Mouse (Mus musculus) lung, adult 2 months (tissue): ENCODE measurements around the gene Mdm2. TPM values are rescaled to one million over a fixed set of nuclear protein-coding genes. Genes with fewer than 3 reads are reported as not detected.

ENCODE experiments used
- DNase-seq: peaks from one replicate; pipeline ENCODE4 v3.0.0; 2022
- H3K4me1 ChIP-seq: fragments of 200-500 bp; 2 replicates; pipeline ENCODE4 v1.6.1; 2011; ENCODE audit warnings: low read length; ENCODE audit not compliant: control insufficient read depth, insufficient read depth
- H3K4me3 ChIP-seq: fragments of 200-500 bp; replicated peaks from 2 replicates; pipeline ENCODE3; 2011; ENCODE audit warnings: low read depth, mild to moderate bottlenecking, control low read depth, low read length; ENCODE audit errors: extremely low read depth
- CTCF ChIP-seq: fragments of 200-500 bp; IDR thresholded peaks from 2 replicates; pipeline ENCODE4 v1.5.1; 2011; ENCODE audit warnings: mild to moderate bottlenecking, low read length, control low read depth; ENCODE audit not compliant: insufficient read depth
- POLR2A ChIP-seq: fragments of 200-500 bp; IDR thresholded peaks from 2 replicates; pipeline ENCODE4 v1.6.1; 2011; ENCODE audit warnings: low read depth, mild to moderate bottlenecking, control low read depth, low read length, borderline replicate concordance; ENCODE audit errors: extremely low read depth
- WGBS: fragments of 180-500 bp; shearing (Covaris S2); methylation state at CpG from one replicate; pipeline ENCODE4 v1.1.7; 2018; 5-methylcytosine and 5-hydroxymethylcytosine counted together
- polyA plus RNA-seq: library from polyadenylated mRNA; depleted of rRNA; stranded (reverse); fragments of >200 nt; gene quantifications from 2 replicates; pipeline ENCODE4 v1.2.3, GENCODE M21; 2012

Mdm2 gene
- polyA plus RNA-seq, 1 experiment: 39.7 TPM

DNA sequence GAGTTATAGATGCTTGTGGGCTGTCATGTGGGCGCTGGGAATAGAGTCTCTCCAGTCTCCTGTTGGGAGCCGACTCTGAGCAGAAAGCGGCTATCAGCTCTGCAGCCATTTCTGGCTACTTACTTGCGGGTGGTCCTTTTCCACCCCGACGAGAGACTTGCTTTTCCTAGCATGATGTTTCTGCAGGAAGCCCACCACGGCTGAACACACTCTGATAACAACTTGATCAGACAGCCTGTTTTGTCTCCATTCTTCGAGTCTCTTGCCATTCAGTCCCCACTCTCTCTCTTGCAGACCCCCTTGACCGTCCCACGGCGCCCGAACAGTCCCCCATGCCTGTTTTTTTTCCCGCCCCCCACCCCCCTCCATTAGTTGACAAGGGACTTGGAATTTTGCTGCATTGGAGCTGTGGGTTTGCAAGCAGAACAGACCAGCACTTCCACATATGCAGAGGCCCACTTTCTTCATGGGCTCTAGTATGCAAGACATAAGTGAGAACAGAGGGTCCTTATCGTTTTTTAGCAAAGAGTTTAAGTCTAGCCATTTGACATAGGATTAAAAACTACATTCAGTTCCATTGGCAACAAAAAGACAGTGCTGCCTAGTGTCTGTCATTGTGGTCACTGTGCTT is 22.5 kb upstream of the Mdm2 start:
- no peak for TF ChIP-seq CTCF
- TF ChIP-seq POLR2A: no peak
- H3K4me3 ChIP-seq: no peak overlapping the region
- H3K4me1 ChIP-seq: no peaks in the 10 kb centered on the region; the same call in 1 of the 2 replicates
- 80% methylated on average over 14 of the region's 14 CpGs for WGBS
- no peak for DNase-seq

DNA sequence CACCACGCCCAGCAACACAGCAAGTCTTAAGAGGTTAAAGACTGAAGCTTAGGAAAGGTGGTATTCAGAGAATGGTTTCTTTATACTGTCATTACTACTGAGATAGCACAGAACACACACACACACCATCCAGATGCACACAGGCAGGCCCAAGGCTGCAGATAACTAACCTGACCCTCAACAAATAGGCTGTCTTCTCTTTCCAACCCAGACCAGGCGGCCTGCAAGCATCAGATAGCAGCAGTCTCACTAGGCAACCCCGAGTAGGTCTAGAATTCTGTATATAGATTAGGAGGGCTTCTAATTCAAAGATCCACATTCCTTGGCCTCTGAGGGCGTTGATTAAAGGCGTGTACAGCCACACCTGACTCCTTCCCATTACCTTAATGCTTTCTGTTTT is 21.6 kb upstream of the Mdm2 start:
- 85% methylated on average over 5 of the region's 5 CpGs for WGBS
- no peak for DNase-seq
- TF ChIP-seq POLR2A (no peak), CTCF (no peak)

DNA sequence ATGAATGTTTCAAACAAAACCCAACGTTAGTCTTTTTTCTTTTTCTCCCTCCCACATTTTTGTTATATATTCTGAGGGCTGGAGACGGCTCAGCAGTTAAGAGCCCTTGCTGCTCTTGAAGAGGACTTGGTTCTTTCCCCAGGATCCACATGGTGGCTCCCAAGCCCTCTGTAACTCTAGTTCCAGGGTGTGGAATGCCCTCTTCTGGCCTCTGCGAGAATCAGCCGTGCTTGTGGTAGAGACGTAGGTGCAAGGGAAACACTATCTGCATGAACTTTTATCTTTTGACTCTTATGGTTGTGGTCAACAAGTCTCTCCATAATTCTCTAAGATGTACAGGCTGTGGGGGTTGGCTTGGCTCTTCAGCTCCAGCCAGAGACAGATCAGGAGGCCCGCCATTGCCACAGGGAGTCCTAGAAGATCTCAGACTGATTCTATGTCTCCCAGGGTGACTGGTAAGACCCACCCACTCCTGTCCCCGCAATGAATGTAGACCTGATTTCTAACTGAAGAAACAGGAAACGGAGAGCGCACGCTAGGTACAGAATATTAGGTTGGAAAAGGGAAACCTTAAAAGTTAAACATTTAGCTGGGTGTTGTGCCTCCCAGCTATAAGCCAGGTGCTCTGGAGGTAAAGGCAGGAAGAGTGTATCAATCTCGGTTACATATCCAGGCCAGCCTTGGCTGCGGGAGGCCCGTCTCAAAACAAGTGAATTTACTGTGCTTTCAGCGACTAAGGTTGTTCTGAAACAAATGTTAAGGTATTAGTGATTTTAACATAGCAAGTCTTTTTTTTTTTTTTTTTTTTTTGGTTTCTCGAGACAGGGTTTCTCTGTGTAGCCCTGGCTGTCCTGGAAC is 20.9 kb upstream of the Mdm2 start:
- Histone ChIP-seq H3K4me1 (no peaks in the 10 kb centered on the region; the same call in 1 of the 2 replicates), H3K4me3 (no peak overlapping the region)
- TF ChIP-seq CTCF (peak; percentile 84), POLR2A (no peak)
- DNase-seq: peak; percentile 55
- 43% methylated on average over 15 of the region's 15 CpGs for WGBS

More for the DNA sequence above, 21.6 kb upstream of the Mdm2 start:
- Histone ChIP-seq H3K4me3 (no peak overlapping the region), H3K4me1 (no peaks in the 10 kb centered on the region; the same call in 1 of the 2 replicates)

DNA sequence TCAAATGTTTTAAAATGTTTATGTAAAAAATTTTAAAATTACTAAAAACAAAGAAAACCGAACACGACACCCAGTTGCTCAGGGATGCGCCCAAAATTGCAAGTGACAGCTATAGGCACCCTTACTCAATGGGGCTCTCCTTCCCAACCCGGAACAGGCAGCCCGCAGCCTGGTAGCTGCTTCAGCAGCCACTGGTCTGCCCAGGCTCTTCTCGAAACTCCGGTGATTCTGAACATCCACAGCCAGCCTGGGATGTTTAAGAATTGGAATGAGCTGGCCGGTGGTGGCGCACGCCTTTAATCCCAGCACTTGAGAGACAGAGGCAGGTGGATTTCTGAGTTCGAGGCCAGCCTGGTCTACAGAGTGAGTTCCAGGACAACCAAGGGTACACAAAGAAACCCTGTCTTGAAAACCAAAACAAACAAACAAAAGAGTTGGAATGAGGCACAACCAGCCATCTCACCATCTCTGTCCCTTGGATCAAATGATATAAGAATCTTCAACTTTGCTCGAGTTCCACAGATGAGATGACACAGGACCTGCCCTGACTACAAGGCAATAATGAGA is 20.2 kb upstream of the Mdm2 start:
- no peak for DNase-seq
- Histone ChIP-seq H3K4me1 (no peaks in the 10 kb centered on the region; the same call in 1 of the 2 replicates), H3K4me3 (no peak overlapping the region)
- 87% methylated on average over 12 of the region's 12 CpGs for WGBS
- no peak for TF ChIP-seq CTCF
- no peak for TF ChIP-seq POLR2A

DNA sequence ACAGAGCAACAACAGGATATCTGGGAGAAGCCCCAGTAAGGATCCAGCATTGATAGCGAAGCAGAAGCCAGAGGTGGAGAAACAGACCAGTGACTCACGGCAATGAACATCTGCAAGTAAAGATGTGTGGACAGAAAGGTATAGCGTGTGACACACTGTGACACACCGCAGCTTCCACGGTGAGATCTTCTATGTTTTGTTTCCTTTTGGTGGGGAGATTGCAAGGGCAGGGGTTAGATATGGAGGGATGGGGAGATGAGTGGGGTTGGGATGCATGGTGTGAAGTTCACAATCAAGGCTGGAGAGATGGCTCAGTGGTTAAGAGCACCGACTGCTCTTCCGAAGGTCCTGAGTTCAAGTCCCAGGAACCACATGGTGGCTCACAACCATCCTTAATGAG is 19.6 kb upstream of the Mdm2 start:
- TF ChIP-seq CTCF (no peak), POLR2A (no peak)
- H3K4me1 ChIP-seq: no peaks in the 10 kb centered on the region; the same call in 1 of the 2 replicates
- DNase-seq: no peak
- 90% methylated on average over 7 of the region's 7 CpGs for WGBS
- H3K4me3 ChIP-seq: no peak overlapping the region

DNA sequence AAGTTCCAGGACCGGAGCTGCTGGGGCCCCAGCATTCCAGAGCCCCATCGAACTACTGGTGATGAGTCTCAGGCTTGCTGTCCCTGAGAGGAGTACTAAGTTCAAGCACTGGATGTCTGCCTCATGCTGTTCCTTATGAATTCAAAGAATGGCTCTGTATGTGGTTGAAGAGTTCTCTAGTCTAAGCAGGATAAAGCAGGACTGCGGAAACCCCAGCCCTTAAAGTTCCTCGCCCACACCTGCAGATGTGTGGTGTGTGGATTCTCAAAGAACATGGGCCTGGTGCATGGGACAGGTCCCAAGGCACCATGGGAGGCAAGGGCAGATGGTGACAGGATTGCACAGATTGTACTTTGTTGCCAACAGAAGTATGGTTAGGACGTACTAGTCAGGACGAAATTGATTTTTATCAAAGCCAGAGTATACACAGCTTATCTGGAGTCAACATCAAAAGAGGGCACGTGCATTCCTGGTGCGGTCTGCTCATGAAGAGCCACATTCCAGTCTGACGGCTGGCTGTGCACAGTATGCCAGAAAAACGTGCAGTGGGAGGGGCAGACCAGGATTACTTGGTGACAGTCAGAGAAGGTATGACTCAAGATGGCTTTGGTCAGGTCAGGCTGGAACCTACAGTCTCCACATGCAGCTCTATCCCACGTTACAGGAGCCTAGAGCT is 18.7 kb upstream of the Mdm2 start:
- no peaks in the 10 kb centered on the region; the same call in 1 of the 2 replicates for H3K4me1 ChIP-seq
- peak; percentile 60 for DNase-seq
- 46% methylated on average over 11 of the region's 11 CpGs for WGBS
- TF ChIP-seq POLR2A: no peak
- TF ChIP-seq CTCF: no peak
- no peak overlapping the region for H3K4me3 ChIP-seq

DNA sequence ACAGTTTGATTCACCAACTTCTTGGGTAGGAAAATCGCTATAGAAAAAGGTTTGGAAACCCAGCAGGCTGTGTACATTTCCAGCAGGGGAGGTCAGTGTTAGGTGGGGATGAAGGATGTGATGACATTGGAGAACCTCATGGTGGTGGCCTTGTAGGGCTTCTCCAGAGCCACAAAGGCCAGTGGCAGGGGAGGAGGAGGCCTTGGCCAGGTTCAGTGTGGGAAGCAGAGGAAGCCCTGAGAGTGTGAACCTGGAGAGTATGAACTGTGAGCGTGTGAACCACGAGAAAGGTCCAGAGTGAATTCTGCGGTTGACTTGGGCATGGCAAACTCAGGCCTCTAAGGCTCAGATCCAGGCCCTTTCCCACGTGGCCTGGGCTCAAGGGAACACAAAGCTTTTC is 18.0 kb upstream of the Mdm2 start:
- TF ChIP-seq CTCF (no peak), POLR2A (no peak)
- WGBS: 77% methylated on average over 5 of the region's 5 CpGs

DNA sequence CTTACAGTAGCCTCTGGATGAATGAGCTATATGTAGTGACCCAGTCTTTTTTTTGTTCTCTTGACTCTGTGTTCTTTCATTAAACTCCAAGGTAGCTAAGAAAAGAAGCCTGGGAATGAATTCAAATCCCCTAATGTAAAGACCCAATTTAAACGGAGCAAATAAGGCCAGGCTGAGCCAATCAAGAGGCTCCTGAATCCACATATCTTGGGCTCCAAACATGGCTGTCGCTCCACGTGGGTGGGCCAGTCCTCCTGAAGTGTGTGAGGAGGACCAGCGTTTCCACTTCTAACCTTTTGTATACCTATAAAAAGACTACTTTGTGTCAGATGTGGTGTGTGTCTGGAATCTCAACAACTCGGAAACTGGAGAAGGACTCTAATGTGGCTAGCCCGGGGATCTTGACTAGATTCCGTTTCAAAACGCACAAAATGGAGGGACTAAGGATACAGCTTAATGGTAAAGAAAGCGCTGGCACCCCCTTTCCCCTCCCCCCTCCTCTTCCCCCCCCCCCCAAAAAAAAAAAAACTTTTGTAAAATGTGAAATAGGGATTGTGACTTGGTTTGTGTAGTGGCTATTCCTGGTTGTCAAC is 17.1 kb upstream of the Mdm2 start:
- no peak for TF ChIP-seq POLR2A
- TF ChIP-seq CTCF: no peak
- 71% methylated on average over 9 of the region's 9 CpGs for WGBS
- no peak for DNase-seq
- H3K4me3 ChIP-seq: no peak overlapping the region
- H3K4me1 ChIP-seq: no peaks in the 10 kb centered on the region; the same call in 1 of the 2 replicates

More for the DNA sequence above, 18.0 kb upstream of the Mdm2 start:
- DNase-seq: no peak
- Histone ChIP-seq H3K4me1 (no peaks in the 10 kb centered on the region; the same call in 1 of the 2 replicates), H3K4me3 (no peak overlapping the region)

DNA sequence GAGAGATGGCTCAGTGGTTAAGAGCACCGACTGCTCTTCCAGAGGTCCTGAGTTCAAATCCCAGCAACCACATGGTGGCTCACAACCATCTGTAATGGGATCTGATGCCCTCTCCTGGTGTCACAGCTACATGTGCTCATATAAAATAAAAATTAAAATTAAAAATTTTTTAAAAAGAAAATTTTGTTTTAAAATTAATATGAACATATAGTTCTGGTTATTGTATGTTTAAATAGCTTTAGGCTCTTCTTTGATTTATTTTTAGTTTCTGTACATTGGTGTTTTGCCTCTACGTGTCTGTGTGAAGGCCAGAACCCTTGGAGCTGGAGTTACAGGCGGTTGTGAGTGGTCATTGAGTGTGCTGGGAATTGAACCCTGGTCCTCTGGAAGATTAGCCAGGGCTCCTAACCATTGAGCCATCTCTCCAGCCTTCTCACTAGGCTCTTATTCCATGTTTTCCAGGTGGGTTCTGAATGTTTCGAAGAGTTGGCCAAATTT is 16.4 kb upstream of the Mdm2 start:
- no peak overlapping the region for H3K4me3 ChIP-seq
- no peaks in the 10 kb centered on the region; the same call in 1 of the 2 replicates for H3K4me1 ChIP-seq
- no peak for TF ChIP-seq CTCF
- TF ChIP-seq POLR2A: no peak
- DNase-seq: no peak
- WGBS: 96% methylated on average over 4 of the region's 4 CpGs
